Mouse (Mus musculus) urinary bladder, postnatal 14 days (tissue): ENCODE measurements at regions not wholly inside any gene's neighbourhood (a gene's known extent, or its start where the extent isn't known, plus 50 kb on each side); places are given as distances from the start of the nearest gene placed in this dataset.

ENCODE experiments used
- DNase-seq: peaks from one replicate; pipeline ENCODE4 v3.0.0; 2021; ENCODE audit warnings: low spot score

GRCm38 (mm10) chr15:7459992-7460820 lies 62.0 kb upstream of the Egflam start:
- peak; percentile 64 for DNase-seq

GRCm38 (mm10) chr15:7462549-7462948 lies 64.4 kb upstream of the Egflam start:
- DNase-seq = no peak

GRCm38 (mm10) chr15:7463444-7464350 lies 65.5 kb upstream of the Egflam start:
- no peak for DNase-seq

GRCm38 (mm10) chr15:7480211-7480610 lies 82.0 kb upstream of the Egflam start:
- DNase-seq = peak; percentile 8

- no peak for DNase-seq
These were observed 82.6 kb upstream of the Egflam start for GRCm38 (mm10) chr15:7480792-7481210.

- no peak for DNase-seq
These were observed 85.5 kb upstream of the Egflam start for GRCm38 (mm10) chr15:7483686-7484085.

- DNase-seq = no peak
These were observed 92.9 kb upstream of the Egflam start for GRCm38 (mm10) chr15:7491091-7491490.

GRCm38 (mm10) chr15:7493126-7493669 lies 95.0 kb upstream of the Egflam start:
- DNase-seq = no peak

- DNase-seq = no peak
These were observed 99.7 kb upstream of the Egflam start for GRCm38 (mm10) chr15:7497852-7498251.

- no peak for DNase-seq
These were observed 110.3 kb upstream of the Egflam start for GRCm38 (mm10) chr15:7508535-7508934.

GRCm38 (mm10) chr15:7514743-7515273 lies 116.6 kb upstream of the Egflam start:
- no peak for DNase-seq

GRCm38 (mm10) chr15:7521611-7522010 lies 123.4 kb upstream of the Egflam start:
- no peak for DNase-seq

- no peak for DNase-seq
These were observed 124.9 kb upstream of the Egflam start for GRCm38 (mm10) chr15:7522902-7523786.

- DNase-seq = no peak
These were observed 132.9 kb upstream of the Egflam start for GRCm38 (mm10) chr15:7530959-7531588.

- DNase-seq = no peak
These were observed 139.7 kb upstream of the Egflam start for GRCm38 (mm10) chr15:7537858-7538257.

- DNase-seq = no peak
These were observed 155.1 kb upstream of the Egflam start for GRCm38 (mm10) chr15:7553190-7553895.

GRCm38 (mm10) chr15:7554433-7554832 lies 156.2 kb upstream of the Egflam start:
- DNase-seq = no peak

- no peak for DNase-seq
These were observed 165.1 kb upstream of the Egflam start for GRCm38 (mm10) chr15:7563279-7563678.

- DNase-seq = peak; percentile 8
These were observed 165.5 kb upstream of the Egflam start for GRCm38 (mm10) chr15:7563726-7564125.

GRCm38 (mm10) chr15:7572221-7572620 lies 174.0 kb upstream of the Egflam start:
- DNase-seq = no peak
